10 mouse cellular contexts compared by ENCODE assay signal in genomic region chr2:44705883-44706615, GRCm38 (mm10).
A peak's percentile ranks its signal among the peaks of the same experiment; 100 is the strongest.
DNase-seq lines count a peak whose midpoint lies in the region; ATAC-seq lines count a peak whose summit lies in the region.
"Had no signal": no experiment of that assay in that cellular context is flagged by ENCODE, and none has a peak within 500 bp of the region (broad histone marks: within the 10 kb centered on the region; RNA-seq: fewer than 3 reads in every experiment).

No protein-coding gene starts in this region.

- peak; percentile 66; the same call in 1 of the 2 replicates for ATAC-seq in stomach, embryonic 15.5 days (ENCODE audit: insufficient read depth, low FRiP score, low read depth)

- no peaks in the 10 kb centered on the region for H3K4me1 ChIP-seq in stomach, embryonic 15.5 days
- H3K4me1 ChIP-seq: limb, embryonic 12.5 days; neural tube, embryonic 13.5 days had no signal

- H3K27me3 ChIP-seq in stomach, embryonic 15.5 days (replicated peaks) = no peaks in the 10 kb centered on the region
- H3K27me3 ChIP-seq: limb, embryonic 12.5 days; neural tube, embryonic 13.5 days had no signal

- no peak overlapping the region for H3K4me3 ChIP-seq in stomach, embryonic 15.5 days (replicated peaks)
- H3K4me3 ChIP-seq: limb, embryonic 12.5 days; neural tube, embryonic 13.5 days had no signal

- peak; percentile 22 to 52 for DNase-seq in frontal cortex, adult 2 months (ENCODE audit: extremely low spot score in 1 of 2, low spot score in 1 of 2)
- DNase-seq in frontal cortex, postnatal 14 days (ENCODE audit: low spot score in 2 of 2) = no peak
- DNase-seq in retina, postnatal 1 day = peak; percentile 20
- no peak for DNase-seq in retina, embryonic 14.5 days (ENCODE audit: low spot score)
- DNase-seq in kidney, postnatal 14 days = peak; percentile 46
- no peak for DNase-seq in spleen, postnatal 10 days (ENCODE audit: low spot score in 2 of 2)
- no peak for DNase-seq in spleen, postnatal 4 days (ENCODE audit: low spot score in 2 of 2)

- no peaks in the 10 kb centered on the region for H3K36me3 ChIP-seq in stomach, embryonic 15.5 days
- H3K36me3 ChIP-seq: limb, embryonic 12.5 days; neural tube, embryonic 13.5 days had no signal

- no peak overlapping the region for H3K4me2 ChIP-seq in stomach, embryonic 15.5 days
- H3K4me2 ChIP-seq: limb, embryonic 12.5 days; neural tube, embryonic 13.5 days had no signal

- WGBS in stomach, embryonic 15.5 days = 38% methylated on average over 4 of the region's 4 CpGs

- no peak overlapping the region for H3K9ac ChIP-seq in stomach, embryonic 15.5 days
- H3K9ac ChIP-seq: limb, embryonic 12.5 days; neural tube, embryonic 13.5 days had no signal

- H3K9me3 ChIP-seq in stomach, embryonic 15.5 days = no peaks in the 10 kb centered on the region
- H3K9me3 ChIP-seq: limb, embryonic 12.5 days; neural tube, embryonic 13.5 days had no signal

- H3K27ac ChIP-seq in stomach, embryonic 15.5 days = peak overlapping the region; percentile 68
- H3K27ac ChIP-seq: limb, embryonic 12.5 days; neural tube, embryonic 13.5 days had no signal

Comparison
In these comparisons a context has a peak if more than half of its experiments do, and no peak if none do; other contexts are left out.
1. DNase-seq: peak in frontal cortex, adult 2 months (2 of 2), retina, postnatal 1 day (single experiment) and kidney, postnatal 14 days (single experiment); none in frontal cortex, postnatal 14 days (0 of 2), retina, embryonic 14.5 days (single experiment), spleen, postnatal 10 days (0 of 2) and spleen, postnatal 4 days (0 of 2).